Comparison of ENCODE assay signal across 11 mouse cellular contexts in genomic region chr5:128813121-128813520, GRCm38 (mm10).
A peak's percentile ranks its signal among the peaks of the same experiment; 100 is the strongest.
DNase-seq lines count a peak whose midpoint lies in the region; ATAC-seq and TF ChIP-seq lines count a peak whose summit lies in the region.
"Had no signal": no experiment of that assay in that cellular context is flagged by ENCODE, and none has a peak within 500 bp of the region (broad histone marks: within the 10 kb centered on the region; RNA-seq: fewer than 3 reads in every experiment).

No protein-coding gene starts in this region.

- no peak overlapping the region for H3K4me2 ChIP-seq in forebrain, postnatal 0 days (ENCODE audit: low read depth)
- no peak overlapping the region for H3K4me2 ChIP-seq in forebrain, embryonic 15.5 days (replicated peaks)
- no peak overlapping the region for H3K4me2 ChIP-seq in midbrain, embryonic 11.5 days
- H3K4me2 ChIP-seq in neural tube, embryonic 14.5 days (ENCODE audit: low read depth, low read length) = no peak overlapping the region

- H3K27me3 ChIP-seq in forebrain, postnatal 0 days (ENCODE audit: insufficient read depth, low read length) = no peaks in the 10 kb centered on the region
- H3K27me3 ChIP-seq in forebrain, embryonic 15.5 days = no peaks in the 10 kb centered on the region
- H3K27me3 ChIP-seq in midbrain, embryonic 10.5 days (ENCODE audit: low read depth, poor library complexity, severe bottlenecking) = no peaks in the 10 kb centered on the region
- H3K27me3 ChIP-seq in midbrain, embryonic 11.5 days (ENCODE audit: control insufficient read depth, insufficient read depth, low read length) = no peaks in the 10 kb centered on the region
- no peaks in the 10 kb centered on the region for H3K27me3 ChIP-seq in neural tube, embryonic 14.5 days (ENCODE audit: control insufficient read depth, insufficient read depth, low read length)
- H3K27me3 ChIP-seq: Patski had no signal

- H3K27ac ChIP-seq in forebrain, postnatal 0 days (ENCODE audit: low read depth, low read length) = no peak overlapping the region
- H3K27ac ChIP-seq in forebrain, embryonic 15.5 days (replicated peaks) = no peak overlapping the region
- no peak overlapping the region for H3K27ac ChIP-seq in midbrain, embryonic 10.5 days (replicated peaks)
- H3K27ac ChIP-seq in midbrain, embryonic 11.5 days (ENCODE audit: low read depth, low read length) = no peak overlapping the region
- no peak overlapping the region for H3K27ac ChIP-seq in neural tube, embryonic 14.5 days (ENCODE audit: low read depth, low read length)

- no peak overlapping the region for H3K4me3 ChIP-seq in forebrain, postnatal 0 days (ENCODE audit: low read depth, low read length)
- no peak overlapping the region for H3K4me3 ChIP-seq in forebrain, embryonic 15.5 days
- H3K4me3 ChIP-seq in midbrain, embryonic 10.5 days = no peak overlapping the region
- H3K4me3 ChIP-seq in midbrain, embryonic 11.5 days (ENCODE audit: low read depth, low read length) = no peak overlapping the region
- H3K4me3 ChIP-seq in neural tube, embryonic 14.5 days (ENCODE audit: low read depth, low read length) = no peak overlapping the region

- H3K4me1 ChIP-seq in forebrain, postnatal 0 days (ENCODE audit: insufficient read depth) = peaks cover 17% of the 10 kb centered on the region; the same call in 1 of the 2 replicates
- peaks cover 43% of the 10 kb centered on the region for H3K4me1 ChIP-seq in forebrain, embryonic 15.5 days
- peaks cover 23% of the 10 kb centered on the region for H3K4me1 ChIP-seq in midbrain, embryonic 10.5 days
- no peaks in the 10 kb centered on the region for H3K4me1 ChIP-seq in midbrain, embryonic 11.5 days (ENCODE audit: control insufficient read depth, insufficient read depth, low read length)
- peaks cover 11% of the 10 kb centered on the region for H3K4me1 ChIP-seq in neural tube, embryonic 14.5 days (ENCODE audit: control insufficient read depth, insufficient read depth, low read length)

- no peak for ATAC-seq in forebrain, postnatal 0 days
- no peak for ATAC-seq in forebrain, embryonic 15.5 days (replicated peaks)
- no peak for ATAC-seq in midbrain, embryonic 11.5 days (ENCODE audit: low FRiP score)
- ATAC-seq in neural tube, embryonic 14.5 days (ENCODE audit: low read depth) = 0 out of 2 replicates have a peak, but pooled peaks have one; percentile 28
- ATAC-seq: Patski had no signal

- DNase-seq in forebrain, postnatal 0 days = no peak
- DNase-seq in midbrain, embryonic 10.5 days (ENCODE audit: low spot score) = peak; percentile 27
- DNase-seq in midbrain, embryonic 11.5 days (ENCODE audit: low spot score, missing footprints) = no peak
- DNase-seq in embryo, embryonic 10 days (ENCODE audit: low spot score) = peak; percentile 64
- no peak for DNase-seq in lung, postnatal 36 days
- DNase-seq in cerebellum, adult 11 months = no peak
- DNase-seq: lung, adult 18-20 months; spleen, adult 18-20 months had no signal

- H3K36me3 ChIP-seq in forebrain, postnatal 0 days (ENCODE audit: insufficient read depth) = no peaks in the 10 kb centered on the region
- H3K36me3 ChIP-seq in forebrain, embryonic 15.5 days = no peaks in the 10 kb centered on the region
- H3K36me3 ChIP-seq in midbrain, embryonic 10.5 days = no peaks in the 10 kb centered on the region
- no peaks in the 10 kb centered on the region for H3K36me3 ChIP-seq in midbrain, embryonic 11.5 days (ENCODE audit: control insufficient read depth, insufficient read depth, low read length)
- H3K36me3 ChIP-seq in neural tube, embryonic 14.5 days (ENCODE audit: control insufficient read depth, insufficient read depth, low read length) = no peaks in the 10 kb centered on the region

- H3K9ac ChIP-seq in forebrain, postnatal 0 days = no peak overlapping the region
- no peak overlapping the region for H3K9ac ChIP-seq in forebrain, embryonic 15.5 days (replicated peaks)
- no peak overlapping the region for H3K9ac ChIP-seq in midbrain, embryonic 11.5 days (ENCODE audit: low read length)
- no peak overlapping the region for H3K9ac ChIP-seq in neural tube, embryonic 14.5 days (replicated peaks; ENCODE audit: low read depth, low read length)

- H3K9me3 ChIP-seq in forebrain, postnatal 0 days (ENCODE audit: low read length) = no peaks in the 10 kb centered on the region
- no peaks in the 10 kb centered on the region for H3K9me3 ChIP-seq in forebrain, embryonic 15.5 days
- H3K9me3 ChIP-seq in midbrain, embryonic 10.5 days (replicated peaks) = no peaks in the 10 kb centered on the region
- no peaks in the 10 kb centered on the region for H3K9me3 ChIP-seq in midbrain, embryonic 11.5 days (ENCODE audit: control insufficient read depth, low read length)
- H3K9me3 ChIP-seq in neural tube, embryonic 14.5 days (ENCODE audit: control insufficient read depth, low read length) = no peaks in the 10 kb centered on the region

- peak; percentile 58 for TF ChIP-seq CTCF in forebrain, postnatal 0 days (IDR thresholded peaks at IDR 0.05; ENCODE audit: low read depth)

- WGBS in forebrain, postnatal 0 days = 25% methylated on average over 11 of the region's 11 CpGs
- WGBS in forebrain, embryonic 15.5 days = 27% methylated on average over 11 of the region's 11 CpGs
- 23% methylated on average over 11 of the region's 11 CpGs for WGBS in midbrain, embryonic 10.5 days
- WGBS in midbrain, embryonic 11.5 days = 19% methylated on average over 11 of the region's 11 CpGs
- WGBS in neural tube, embryonic 14.5 days = 16% methylated on average over 11 of the region's 11 CpGs

Comparison
In these comparisons a context has a peak if more than half of its experiments do, and no peak if none do; other contexts are left out.
1. DNase-seq: peak in midbrain, embryonic 10.5 days (single experiment) and embryo, embryonic 10 days (single experiment); none in forebrain, postnatal 0 days (single experiment), midbrain, embryonic 11.5 days (single experiment), lung, postnatal 36 days (single experiment) and cerebellum, adult 11 months (single experiment).